Mouse (Mus musculus): ENCODE data around the gene Denr. TPM values are rescaled to one million over a fixed set of nuclear protein-coding genes. Genes with fewer than 3 reads are reported as not detected.

The Denr gene
- polyA plus RNA-seq, 1 experiment from 2014 or later, result 82.7 TPM

GRCm38 (mm10) chr5:123978131-123978530 is 71.2 kb downstream of the Denr start:
- Histone ChIP-seq H3K4me1 (replicated peaks; ENCODE audit: control insufficient read depth, insufficient read depth, low read length) (peaks cover 15% of the 10 kb centered on the region; the same call in 1 of the 2 replicates), H3K9me3 (ENCODE audit: control insufficient read depth) (no peaks in the 10 kb centered on the region), H3K4me2 (replicated peaks; ENCODE audit: low read depth) (peak overlapping the region; percentile 75; the same call in 1 of the 2 replicates), H3K36me3 (ENCODE audit: control insufficient read depth, insufficient read depth) (no peaks in the 10 kb centered on the region), H3K27ac (ENCODE audit: low read depth, low read length) (no peak overlapping the region; the same call in 1 of the 2 replicates), H3K27me3 (replicated peaks; ENCODE audit: control insufficient read depth, insufficient read depth, low read length) (no peaks in the 10 kb centered on the region), H3K4me3 (ENCODE audit: low read depth, low read length) (no peak overlapping the region), H3K9ac (ENCODE audit: low read depth, low read length) (no peak overlapping the region)
- WGBS, result 65% methylated on average over 5 of the region's 5 CpGs
- ATAC-seq, result no peak
- no peak for TF ChIP-seq CTCF (IDR thresholded peaks at IDR 0.05; ENCODE audit: low read depth)

Other genes with a start within 250 kb of the Denr start
- gene Clip1, start 222.6 kb upstream of the Denr start, polyA plus RNA-seq (2015; fragmentation: Nextera tagmentation; extraction: Ambion mirVana), result 15.7 and 17.7 TPM in 2 replicates
- gene Zcchc8, start 186.1 kb upstream of the Denr start, polyA plus RNA-seq (2015; fragmentation: Nextera tagmentation; extraction: Ambion mirVana), result 27.1 and 32.6 TPM in 2 replicates
- 65.2 and 68.7 TPM in 2 replicates for gene Rsrc2, start 157.8 kb upstream of the Denr start, polyA plus RNA-seq (2015; fragmentation: Nextera tagmentation; extraction: Ambion mirVana)
- 4.5 and 5.0 TPM in 2 replicates for gene Kntc1, start 157.5 kb upstream of the Denr start, polyA plus RNA-seq (2015; fragmentation: Nextera tagmentation; extraction: Ambion mirVana)
- gene Hcar2, start 41.7 kb upstream of the Denr start, polyA plus RNA-seq (2015; fragmentation: Nextera tagmentation; extraction: Ambion mirVana), result 0.16 and 0.30 TPM in 2 replicates
- gene Hcar1, start 27.2 kb upstream of the Denr start, polyA plus RNA-seq (2015; fragmentation: Nextera tagmentation; extraction: Ambion mirVana), result 1.4 TPM in 2 replicates
- 0.35 and 0.41 TPM in 2 replicates for gene Gm43518, start 20.2 kb downstream of the Denr start, polyA plus RNA-seq (2015; fragmentation: Nextera tagmentation; extraction: Ambion mirVana)
- 3.8 and 4.0 TPM in 2 replicates for gene Ccdc62, start 23.5 kb downstream of the Denr start, polyA plus RNA-seq (2015; fragmentation: Nextera tagmentation; extraction: Ambion mirVana)
- gene Hip1r, start 66.5 kb downstream of the Denr start, polyA plus RNA-seq (2015; fragmentation: Nextera tagmentation; extraction: Ambion mirVana), result 18.3 and 22.6 TPM in 2 replicates
- gene Vps37b, start 125.1 kb downstream of the Denr start, polyA plus RNA-seq (2015; fragmentation: Nextera tagmentation; extraction: Ambion mirVana), result 16.7 and 17.8 TPM in 2 replicates
- gene Abcb9, start 188.6 kb downstream of the Denr start, polyA plus RNA-seq (2015; fragmentation: Nextera tagmentation; extraction: Ambion mirVana), result 4.0 and 4.6 TPM in 2 replicates
- gene Ogfod2, start 205.1 kb downstream of the Denr start, polyA plus RNA-seq (2015; fragmentation: Nextera tagmentation; extraction: Ambion mirVana), result 21.3 and 25.0 TPM in 2 replicates
- 75.5 and 76.9 TPM in 2 replicates for gene Arl6ip4, start 208.9 kb downstream of the Denr start, polyA plus RNA-seq (2015; fragmentation: Nextera tagmentation; extraction: Ambion mirVana)

Data from intestine, postnatal 0 days (tissue).